16 mouse cellular contexts compared by ENCODE assay signal in the genomic region with DNA sequence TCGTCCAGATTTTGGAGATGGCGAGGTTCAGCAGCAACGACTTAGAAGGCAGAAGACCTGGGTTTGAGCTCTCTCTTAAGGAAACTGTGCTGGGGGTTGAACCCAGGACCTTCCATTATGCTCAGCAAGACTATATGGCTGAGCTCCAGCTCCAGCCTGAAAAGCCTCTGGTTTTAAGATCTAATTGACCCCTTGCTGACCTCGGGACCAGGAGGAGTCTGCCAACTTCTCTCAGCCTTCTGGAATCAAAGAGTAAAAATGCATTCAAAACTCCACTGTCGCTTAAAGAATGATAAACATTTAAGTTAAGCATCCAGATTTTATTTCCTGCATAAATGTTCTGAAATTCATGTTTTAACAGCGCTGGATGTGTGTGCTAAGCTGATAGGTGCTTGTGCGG. TPM values are rescaled to one million over a fixed set of nuclear protein-coding genes. Genes with fewer than 3 reads are reported as not detected.
DNase-seq lines count a peak whose midpoint lies in the region; ATAC-seq lines count a peak whose summit lies in the region.
"Had no signal": no experiment of that assay in that cellular context is flagged by ENCODE, and none has a peak within 500 bp of the region (broad histone marks: within the 10 kb centered on the region; RNA-seq: fewer than 3 reads in every experiment).

No protein-coding gene starts in this region.

- no peak overlapping the region for H3K4me3 ChIP-seq in heart, embryonic 16.5 days (ENCODE audit: low read length)
- no peak overlapping the region for H3K4me3 ChIP-seq in lung, embryonic 15.5 days
- no peak overlapping the region for H3K4me3 ChIP-seq in embryonic facial prominence, embryonic 13.5 days
- no peak overlapping the region for H3K4me3 ChIP-seq in stomach, embryonic 15.5 days (replicated peaks)
- H3K4me3 ChIP-seq: erythroblast, embryonic 14.5 days; megakaryocyte, embryonic 14.5 days; neural tube, embryonic 13.5 days had no signal

- intact Hi-C loops in heart, postnatal 10 days (cut with DNase I): no loop called here

- no peak overlapping the region for H3K4me2 ChIP-seq in heart, embryonic 16.5 days (ENCODE audit: low read depth, low read length)
- no peak overlapping the region for H3K4me2 ChIP-seq in lung, embryonic 15.5 days
- no peak overlapping the region for H3K4me2 ChIP-seq in embryonic facial prominence, embryonic 13.5 days
- no peak overlapping the region for H3K4me2 ChIP-seq in stomach, embryonic 15.5 days
- H3K4me2 ChIP-seq: heart, embryonic 11.5 days; neural tube, embryonic 13.5 days had no signal

- 49% methylated on average over 7 of the region's 7 CpGs for WGBS in heart, embryonic 16.5 days
- WGBS in lung, embryonic 15.5 days: 27% methylated on average over 7 of the region's 7 CpGs
- 35% methylated on average over 7 of the region's 7 CpGs for WGBS in embryonic facial prominence, embryonic 13.5 days
- WGBS in stomach, embryonic 15.5 days: 37% methylated on average over 7 of the region's 7 CpGs

- H3K27me3 ChIP-seq in heart, embryonic 16.5 days (ENCODE audit: control insufficient read depth, insufficient read depth, low read length): no peaks in the 10 kb centered on the region
- H3K27me3 ChIP-seq in lung, embryonic 15.5 days: no peaks in the 10 kb centered on the region
- no peaks in the 10 kb centered on the region for H3K27me3 ChIP-seq in embryonic facial prominence, embryonic 13.5 days
- H3K27me3 ChIP-seq in stomach, embryonic 15.5 days (replicated peaks): no peaks in the 10 kb centered on the region
- H3K27me3 ChIP-seq: neural tube, embryonic 13.5 days had no signal

- no peak for ATAC-seq in heart, embryonic 16.5 days (replicated peaks; ENCODE audit: extremely low read depth, insufficient read depth, low FRiP score)
- ATAC-seq in lung, embryonic 15.5 days (ENCODE audit: borderline replicate concordance, extremely low read depth, low FRiP score, low TSS enrichment): no peak
- ATAC-seq in embryonic facial prominence, embryonic 13.5 days (ENCODE audit: insufficient number of reproducible peaks, insufficient read depth, low FRiP score, low TSS enrichment, low read depth): no peak
- no peak for ATAC-seq in stomach, embryonic 15.5 days (ENCODE audit: insufficient read depth, low FRiP score, low read depth)
- ATAC-seq: activated CD4-positive, CD25-positive, alpha-beta regulatory T cell, adult 4 months; hindbrain, embryonic 16.5 days had no signal

- peak overlapping the region; percentile 61 for H3K27ac ChIP-seq in heart, embryonic 16.5 days (ENCODE audit: low read length)
- H3K27ac ChIP-seq in lung, embryonic 15.5 days: peak overlapping the region; percentile 75
- H3K27ac ChIP-seq in embryonic facial prominence, embryonic 13.5 days: peak overlapping the region; percentile 52; the same call in 1 of the 2 replicates
- peak overlapping the region; percentile 68 for H3K27ac ChIP-seq in stomach, embryonic 15.5 days
- H3K27ac ChIP-seq: liver, embryonic 14.5 days; neural tube, embryonic 13.5 days had no signal

- H3K36me3 ChIP-seq in heart, embryonic 16.5 days (ENCODE audit: control insufficient read depth, insufficient read depth): no peaks in the 10 kb centered on the region
- H3K36me3 ChIP-seq in lung, embryonic 15.5 days: peaks cover 4% of the 10 kb centered on the region; the same call in 1 of the 2 replicates
- H3K36me3 ChIP-seq in embryonic facial prominence, embryonic 13.5 days: peaks cover 5% of the 10 kb centered on the region; the same call in 1 of the 2 replicates
- H3K36me3 ChIP-seq in stomach, embryonic 15.5 days: no peaks in the 10 kb centered on the region

- H3K9me3 ChIP-seq in heart, embryonic 16.5 days (replicated peaks; ENCODE audit: control insufficient read depth, low read length): no peaks in the 10 kb centered on the region
- no peaks in the 10 kb centered on the region for H3K9me3 ChIP-seq in lung, embryonic 15.5 days
- H3K9me3 ChIP-seq in embryonic facial prominence, embryonic 13.5 days: 0 out of 2 replicates have a peak, but pooled peaks cover 2% of the 10 kb centered on the region
- no peaks in the 10 kb centered on the region for H3K9me3 ChIP-seq in stomach, embryonic 15.5 days
- H3K9me3 ChIP-seq: megakaryocyte, embryonic 14.5 days; neural tube, embryonic 13.5 days had no signal

- no peak for DNase-seq in heart, postnatal 10 days
- DNase-seq in lung, postnatal 14 days: no peak
- no peak for DNase-seq in MN1 (ENCODE audit: low spot score)
- DNase-seq: gastrocnemius, postnatal 14 days; layer of hippocampus, adult 9-11 months had no signal

- H3K4me1 ChIP-seq in heart, embryonic 16.5 days (ENCODE audit: control insufficient read depth, insufficient read depth, low read length): peaks cover 49% of the 10 kb centered on the region
- peaks cover 57% of the 10 kb centered on the region for H3K4me1 ChIP-seq in lung, embryonic 15.5 days
- H3K4me1 ChIP-seq in embryonic facial prominence, embryonic 13.5 days: peaks cover 51% of the 10 kb centered on the region
- H3K4me1 ChIP-seq in stomach, embryonic 15.5 days: peaks cover 28% of the 10 kb centered on the region

- peak overlapping the region; percentile 5; the same call in 1 of the 2 replicates for H3K9ac ChIP-seq in heart, embryonic 16.5 days (ENCODE audit: low read length)
- H3K9ac ChIP-seq in lung, embryonic 15.5 days: no peak overlapping the region
- H3K9ac ChIP-seq in embryonic facial prominence, embryonic 13.5 days: no peak overlapping the region
- no peak overlapping the region for H3K9ac ChIP-seq in stomach, embryonic 15.5 days
- H3K9ac ChIP-seq: liver, embryonic 14.5 days; neural tube, embryonic 13.5 days had no signal

RNA-seq across cellular contexts. Expression of gene Cep63, which starts 12.6 kb away (rescaled TPM):
- 52.1 and 52.6 TPM in 2 replicates for polyA plus RNA-seq in heart, embryonic 16.5 days (2015; fragmentation: Nextera tagmentation; extraction: Ambion mirVana)
- total RNA-seq in heart, postnatal 10 days (2021): 10 to 100 TPM; 34.3 to 36.1 TPM
- 49.9 and 59.8 TPM in 2 replicates for polyA plus RNA-seq in lung, embryonic 15.5 days (2015; fragmentation: Nextera tagmentation; extraction: Ambion mirVana)
- polyA plus RNA-seq in embryonic facial prominence, embryonic 13.5 days (2015; fragmentation: Nextera tagmentation; extraction: Ambion mirVana): 50.9 and 57.8 TPM in 2 replicates
- polyA plus RNA-seq in stomach, embryonic 15.5 days (2015; fragmentation: Nextera tagmentation; extraction: Ambion mirVana): 41.0 and 48.7 TPM in 2 replicates

RNA-seq across cellular contexts. Expression of gene Anapc13, which starts 12.9 kb away (rescaled TPM):
- polyA plus RNA-seq in heart, embryonic 16.5 days (2015; fragmentation: Nextera tagmentation; extraction: Ambion mirVana): 211 and 221 TPM in 2 replicates
- total RNA-seq in heart, postnatal 10 days (2021): 100 to 1,000 TPM; 305 TPM
- 166 and 183 TPM in 2 replicates for polyA plus RNA-seq in lung, embryonic 15.5 days (2015; fragmentation: Nextera tagmentation; extraction: Ambion mirVana)
- 195 and 200 TPM in 2 replicates for polyA plus RNA-seq in embryonic facial prominence, embryonic 13.5 days (2015; fragmentation: Nextera tagmentation; extraction: Ambion mirVana)
- polyA plus RNA-seq in stomach, embryonic 15.5 days (2015; fragmentation: Nextera tagmentation; extraction: Ambion mirVana): 191 and 196 TPM in 2 replicates
